Comparison of ENCODE assay signal across 20 mouse cellular contexts in the genomic region with DNA sequence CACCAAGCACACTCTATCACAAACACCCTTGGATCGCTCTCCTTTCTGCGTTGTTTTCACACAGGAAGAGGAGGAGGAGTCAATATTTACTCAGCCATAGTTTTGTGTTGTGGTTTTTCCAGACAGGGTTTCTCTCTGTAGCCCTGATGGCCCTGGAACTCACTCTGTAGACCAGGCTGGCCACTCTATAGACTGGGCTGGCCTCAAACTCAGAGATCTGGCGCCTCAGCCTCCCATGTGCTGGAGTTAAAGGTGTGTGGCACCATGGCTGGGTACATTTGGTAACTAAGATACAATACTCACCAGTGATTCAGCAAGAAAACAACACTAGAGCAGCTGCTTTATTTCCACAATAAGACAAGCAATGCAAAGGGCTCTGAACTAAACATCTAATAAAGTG. TPM values are rescaled to one million over a fixed set of nuclear protein-coding genes. Genes with fewer than 3 reads are reported as not detected.
DNase-seq lines count a peak whose midpoint lies in the region; ATAC-seq and TF ChIP-seq lines count a peak whose summit lies in the region.
"Had no signal": no experiment of that assay in that cellular context is flagged by ENCODE, and none has a peak within 500 bp of the region (broad histone marks: within the 10 kb centered on the region; RNA-seq: fewer than 3 reads in every experiment).

No protein-coding gene starts in this region.

- no peaks in the 10 kb centered on the region for H3K27me3 ChIP-seq in liver, embryonic 13.5 days
- no peaks in the 10 kb centered on the region for H3K27me3 ChIP-seq in forebrain, embryonic 11.5 days (ENCODE audit: control insufficient read depth, insufficient read depth, low read length)
- H3K27me3 ChIP-seq in kidney, embryonic 15.5 days, result no peaks in the 10 kb centered on the region
- H3K27me3 ChIP-seq: heart, embryonic 12.5 days; midbrain, embryonic 13.5 days; Patski had no signal

- no peak for TF ChIP-seq CTCF in gastrocnemius, adult 2 months (IDR thresholded peaks at IDR 0.05)

- H3K4me3 ChIP-seq in gastrocnemius, adult 2 months, result no peak overlapping the region
- no peak overlapping the region for H3K4me3 ChIP-seq in liver, embryonic 13.5 days (replicated peaks)
- H3K4me3 ChIP-seq in forebrain, embryonic 11.5 days (ENCODE audit: low read depth, low read length), result no peak overlapping the region
- no peak overlapping the region for H3K4me3 ChIP-seq in kidney, embryonic 15.5 days (replicated peaks)
- H3K4me3 ChIP-seq: heart, embryonic 12.5 days; midbrain, embryonic 13.5 days had no signal

- peaks cover 88% of the 10 kb centered on the region for H3K4me1 ChIP-seq in liver, embryonic 13.5 days (replicated peaks)
- no peaks in the 10 kb centered on the region; the same call in 1 of the 2 replicates for H3K4me1 ChIP-seq in forebrain, embryonic 11.5 days (replicated peaks; ENCODE audit: control insufficient read depth, insufficient read depth, low read length)
- H3K4me1 ChIP-seq in kidney, embryonic 15.5 days, result peaks cover 30% of the 10 kb centered on the region

- no peak for DNase-seq in gastrocnemius, adult 2 months
- DNase-seq in gastrocnemius, postnatal 4 days (ENCODE audit: low spot score in 2 of 2), result no peak
- DNase-seq in thymus, postnatal 0 days (ENCODE audit: low spot score), result peak; percentile 14
- no peak for DNase-seq in thymus, postnatal 14 days
- peak; percentile 48 for DNase-seq in liver, embryonic 13.5 days
- no peak for DNase-seq in forebrain, embryonic 11.5 days (ENCODE audit: low spot score)
- DNase-seq in right cerebral cortex, postnatal 36 days (ENCODE audit: low spot score in 2 of 2), result no peak
- DNase-seq: adrenal gland, postnatal 25 days; cerebellum, adult 8-10 months; forebrain, postnatal 0 days; heart, postnatal 4 days; kidney, adult 8-10 months; kidney, postnatal 36 days; lung, adult 18-20 months; lung, postnatal 4 days; thymus, adult 18-20 months had no signal

- ATAC-seq in liver, embryonic 13.5 days (ENCODE audit: low read depth), result peak; percentile 60
- no peak for ATAC-seq in forebrain, embryonic 11.5 days (replicated peaks; ENCODE audit: low FRiP score)
- no peak for ATAC-seq in kidney, embryonic 15.5 days (replicated peaks; ENCODE audit: low FRiP score)
- ATAC-seq: forebrain, postnatal 0 days; midbrain, embryonic 13.5 days; Patski had no signal

- H3K9me3 ChIP-seq in liver, embryonic 13.5 days (replicated peaks), result no peaks in the 10 kb centered on the region
- H3K9me3 ChIP-seq in forebrain, embryonic 11.5 days (ENCODE audit: control insufficient read depth, low read length), result no peaks in the 10 kb centered on the region
- H3K9me3 ChIP-seq in kidney, embryonic 15.5 days (replicated peaks), result no peaks in the 10 kb centered on the region
- H3K9me3 ChIP-seq: heart, embryonic 12.5 days; midbrain, embryonic 13.5 days had no signal

- intact Hi-C loops in gastrocnemius, adult 2 months (cut with DNase I), result no loop called here

- peak overlapping the region; percentile 31 for H3K4me2 ChIP-seq in liver, embryonic 13.5 days
- H3K4me2 ChIP-seq in forebrain, embryonic 11.5 days (ENCODE audit: low read depth, low read length, severe bottlenecking), result no peak overlapping the region
- no peak overlapping the region for H3K4me2 ChIP-seq in kidney, embryonic 15.5 days
- H3K4me2 ChIP-seq: heart, embryonic 12.5 days; midbrain, embryonic 13.5 days had no signal

- H3K36me3 ChIP-seq in liver, embryonic 13.5 days, result 0 out of 2 replicates have a peak, but pooled peaks cover 4% of the 10 kb centered on the region
- no peaks in the 10 kb centered on the region for H3K36me3 ChIP-seq in forebrain, embryonic 11.5 days (ENCODE audit: control insufficient read depth, insufficient read depth, low read length)
- no peaks in the 10 kb centered on the region for H3K36me3 ChIP-seq in kidney, embryonic 15.5 days
- H3K36me3 ChIP-seq: heart, embryonic 12.5 days; midbrain, embryonic 13.5 days had no signal

- 19% methylated on average over 3 of the region's 3 CpGs for WGBS in liver, embryonic 13.5 days (ENCODE audit: insufficient replicate concordance)
- 91% methylated on average over 3 of the region's 3 CpGs for WGBS in forebrain, embryonic 11.5 days
- 83% methylated on average over 3 of the region's 3 CpGs for WGBS in kidney, embryonic 15.5 days

- H3K9ac ChIP-seq in liver, embryonic 13.5 days, result peak overlapping the region; percentile 44; the same call in 1 of the 2 replicates
- H3K9ac ChIP-seq in forebrain, embryonic 11.5 days (ENCODE audit: low read length), result no peak overlapping the region
- H3K9ac ChIP-seq in kidney, embryonic 15.5 days, result no peak overlapping the region
- H3K9ac ChIP-seq: forebrain, postnatal 0 days; heart, embryonic 12.5 days; midbrain, embryonic 13.5 days had no signal

- H3K27ac ChIP-seq in gastrocnemius, adult 2 months, result 0 out of 2 replicates have a peak overlapping the region, but pooled peaks have one; percentile 21
- peak overlapping the region; percentile 83 for H3K27ac ChIP-seq in liver, embryonic 13.5 days
- H3K27ac ChIP-seq in forebrain, embryonic 11.5 days (ENCODE audit: low read depth, low read length), result no peak overlapping the region
- H3K27ac ChIP-seq in kidney, embryonic 15.5 days, result no peak overlapping the region
- H3K27ac ChIP-seq: midbrain, embryonic 13.5 days had no signal

RNA-seq across cellular contexts. Expression of a gene that starts 13.7 kb away (rescaled TPM):
- 1 to 10 TPM; 9.2 to 9.9 TPM for total RNA-seq in gastrocnemius, adult 2 months (2021)
- 10 to 100 TPM; 12.5 to 14.0 TPM for total RNA-seq in gastrocnemius, postnatal 4 days (2021)
- 21.6 and 28.7 TPM in 2 replicates for polyA plus RNA-seq in thymus, postnatal 0 days (2015; fragmentation: Nextera tagmentation; extraction: Ambion mirVana)
- 4.0 and 5.1 TPM in 2 replicates for polyA plus RNA-seq in liver, embryonic 13.5 days (2015; fragmentation: Nextera tagmentation; extraction: Ambion mirVana)
- 7.2 and 8.3 TPM in 2 replicates for polyA plus RNA-seq in forebrain, embryonic 11.5 days (2014; fragmentation: Nextera tagmentation; extraction: Ambion mirVana)
- polyA plus RNA-seq in kidney, embryonic 15.5 days (2015; fragmentation: Nextera tagmentation; extraction: Ambion mirVana), result 5.6 and 6.4 TPM in 2 replicates

Comparison
In these comparisons a context has a peak if more than half of its experiments do, and no peak if none do; other contexts are left out.
1. DNase-seq: peak in thymus, postnatal 0 days (single experiment) and liver, embryonic 13.5 days (single experiment); none in gastrocnemius, adult 2 months (single experiment), gastrocnemius, postnatal 4 days (0 of 2), thymus, postnatal 14 days (single experiment), forebrain, embryonic 11.5 days (single experiment) and right cerebral cortex, postnatal 36 days (0 of 2).
2. H3K27ac ChIP-seq: peak in gastrocnemius, adult 2 months (single experiment) and liver, embryonic 13.5 days (single experiment); none in forebrain, embryonic 11.5 days (single experiment) and kidney, embryonic 15.5 days (single experiment).